Mouse (Mus musculus) cortical plate, adult 2 months (tissue): ENCODE data around the gene 1700001P01Rik. TPM values are rescaled to one million over a fixed set of nuclear protein-coding genes. Genes with fewer than 3 reads are reported as not detected.

Experiments used
- H3K27ac ChIP-seq: fragments of 200-500 bp; 2 replicates; pipeline ENCODE4 v1.5.1; 2012; ENCODE audit warnings: low read length, control low read depth, inconsistent platforms; ENCODE audit not compliant: insufficient read depth
- H3K4me1 ChIP-seq: fragments of 200-500 bp; 2 replicates; pipeline ENCODE4 v1.6.1; 2011; ENCODE audit warnings: low read length; ENCODE audit not compliant: control insufficient read depth, insufficient read depth
- H3K4me3 ChIP-seq: fragments of 200-500 bp; 2 replicates; pipeline ENCODE4 v1.5.1; 2011; ENCODE audit warnings: mild to moderate bottlenecking, low read length, control low read depth; ENCODE audit not compliant: insufficient read depth
- CTCF ChIP-seq: fragments of 200-500 bp; IDR thresholded peaks from 2 replicates; pipeline ENCODE4 v1.5.1; 2011; ENCODE audit warnings: mild to moderate bottlenecking, control low read depth, low read length; ENCODE audit not compliant: insufficient read depth; ENCODE audit errors: extremely low read depth
- POLR2A ChIP-seq: fragments of 200-500 bp; IDR thresholded peaks from 2 replicates; pipeline ENCODE4 v1.6.1; 2011; ENCODE audit warnings: mild to moderate bottlenecking, low read length, control low read depth; ENCODE audit not compliant: insufficient read depth; ENCODE audit errors: extremely low read depth
- polyA plus RNA-seq: library from polyadenylated mRNA; depleted of rRNA; stranded (reverse); fragments of >200 nt; gene quantifications from 2 replicates; pipeline ENCODE4 v1.2.3, GENCODE M21; 2012

The 1700001P01Rik gene
- polyA plus RNA-seq, 1 experiment = 1.6 TPM

DNA sequence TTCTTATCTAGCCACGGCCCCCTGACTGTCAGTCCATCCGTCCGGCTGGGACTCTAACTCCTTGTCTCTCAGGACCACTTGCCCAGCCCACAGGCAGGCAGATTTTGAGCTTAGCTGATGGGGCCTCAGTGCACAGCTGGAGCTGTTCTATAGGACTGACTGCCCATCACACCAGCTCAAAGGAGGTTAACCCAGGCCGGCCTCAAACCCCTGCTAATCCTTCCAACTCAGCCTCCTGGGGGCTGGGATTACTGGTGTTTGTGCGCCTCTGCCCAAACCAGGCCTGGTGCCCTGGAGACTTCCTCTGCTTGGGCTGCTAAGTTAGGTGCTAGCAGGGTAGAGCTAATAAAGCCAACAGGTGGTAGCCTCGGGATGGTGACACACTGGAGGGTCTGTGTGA lies 42.3 kb upstream of the 1700001P01Rik start:
- peaks cover 8% of the 10 kb centered on the region for H3K4me1 ChIP-seq
- H3K4me3 ChIP-seq = no peak overlapping the region
- TF ChIP-seq CTCF (no peak), POLR2A (no peak)
- H3K27ac ChIP-seq = no peak overlapping the region

DNA sequence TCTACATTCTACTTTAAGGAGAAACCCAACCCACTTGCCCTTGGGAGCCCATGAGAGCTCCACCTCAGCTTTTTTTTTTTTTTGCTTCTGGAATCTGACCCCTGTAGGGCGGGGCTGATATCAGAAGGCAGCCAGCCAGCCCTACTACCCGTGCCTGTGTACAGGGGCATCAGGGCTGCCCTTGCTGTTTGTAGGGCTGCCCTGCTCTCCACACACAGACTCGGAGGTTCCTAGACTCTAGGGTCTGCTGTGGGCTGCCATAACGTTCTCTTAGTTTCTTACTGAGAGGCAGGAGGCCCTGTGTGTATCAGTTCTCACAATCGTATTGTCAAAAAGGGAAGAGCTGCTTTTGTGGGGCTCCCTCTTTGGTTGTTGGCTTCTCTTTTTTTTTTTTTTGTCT lies 41.7 kb upstream of the 1700001P01Rik start:
- Histone ChIP-seq H3K4me3 (no peak overlapping the region), H3K27ac (no peak overlapping the region), H3K4me1 (peaks cover 13% of the 10 kb centered on the region)
- TF ChIP-seq POLR2A (no peak), CTCF (no peak)

DNA sequence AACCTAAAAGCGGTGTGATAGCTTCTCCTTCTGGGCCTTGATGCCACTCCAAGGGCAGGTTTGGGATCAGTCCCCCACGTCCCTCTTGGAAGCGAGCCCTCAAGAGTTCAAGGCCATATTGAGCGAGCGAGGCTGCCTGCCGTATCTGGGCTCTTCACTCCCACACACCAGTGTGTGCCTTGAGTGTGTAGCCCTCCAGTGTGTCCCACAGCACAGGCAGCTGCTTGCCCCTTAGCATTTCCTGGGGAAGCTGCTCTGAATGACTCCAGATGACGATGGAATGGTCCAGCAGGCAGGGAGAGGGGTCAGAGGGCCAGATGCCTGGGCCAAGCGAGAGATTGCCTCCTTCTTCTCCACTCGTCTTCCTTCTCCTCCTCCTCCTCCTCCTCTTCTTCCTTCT lies 41.2 kb upstream of the 1700001P01Rik start:
- no peak overlapping the region for H3K4me3 ChIP-seq
- peaks cover 17% of the 10 kb centered on the region for H3K4me1 ChIP-seq
- H3K27ac ChIP-seq = no peak overlapping the region
- TF ChIP-seq CTCF (no peak), POLR2A (no peak)

DNA sequence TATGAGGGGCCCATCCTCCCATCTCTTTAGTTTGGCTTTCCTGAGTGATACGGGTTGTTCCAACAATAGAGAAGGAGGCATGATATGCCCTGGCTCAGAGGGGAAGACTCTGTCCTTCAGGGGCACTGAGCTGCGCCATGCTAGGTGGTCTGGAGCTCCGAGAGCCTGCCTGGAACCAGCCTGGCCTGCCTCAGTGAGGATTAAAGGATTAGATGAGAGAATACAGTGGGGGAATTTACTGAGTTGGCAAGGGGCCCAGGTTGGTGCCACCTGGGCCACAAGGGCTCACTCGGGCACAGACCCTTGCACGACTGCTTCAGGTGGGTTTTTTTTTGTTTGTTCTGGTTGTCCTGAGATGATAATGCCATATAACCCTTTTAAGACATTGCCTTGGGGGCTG lies 40.5 kb upstream of the 1700001P01Rik start:
- Histone ChIP-seq H3K4me1 (peaks cover 18% of the 10 kb centered on the region), H3K4me3 (no peak overlapping the region), H3K27ac (no peak overlapping the region)
- no peak for TF ChIP-seq CTCF
- TF ChIP-seq POLR2A = no peak

DNA sequence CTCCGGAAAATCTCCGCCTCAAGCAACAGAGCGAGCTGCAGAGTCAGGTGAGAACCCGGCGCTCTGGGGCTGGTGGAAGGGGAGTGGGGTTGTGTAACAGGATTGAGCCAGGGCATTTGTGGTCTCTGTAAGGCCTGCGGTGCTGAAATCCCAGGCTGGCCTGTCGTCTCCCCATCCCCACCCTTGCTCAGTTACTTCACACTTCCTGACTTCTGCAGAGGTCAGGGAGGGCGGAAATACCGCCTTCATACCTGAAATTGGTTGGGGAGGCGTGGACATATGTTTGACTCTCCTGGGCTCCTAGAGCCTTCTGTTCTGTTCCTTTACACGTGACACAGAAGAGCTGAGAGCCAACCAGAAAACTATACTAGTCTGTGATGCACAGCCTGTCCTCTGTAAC lies 40.0 kb upstream of the 1700001P01Rik start:
- TF ChIP-seq POLR2A = no peak
- no peak for TF ChIP-seq CTCF
- Histone ChIP-seq H3K4me3 (no peak overlapping the region), H3K27ac (no peak overlapping the region), H3K4me1 (peaks cover 20% of the 10 kb centered on the region)

DNA sequence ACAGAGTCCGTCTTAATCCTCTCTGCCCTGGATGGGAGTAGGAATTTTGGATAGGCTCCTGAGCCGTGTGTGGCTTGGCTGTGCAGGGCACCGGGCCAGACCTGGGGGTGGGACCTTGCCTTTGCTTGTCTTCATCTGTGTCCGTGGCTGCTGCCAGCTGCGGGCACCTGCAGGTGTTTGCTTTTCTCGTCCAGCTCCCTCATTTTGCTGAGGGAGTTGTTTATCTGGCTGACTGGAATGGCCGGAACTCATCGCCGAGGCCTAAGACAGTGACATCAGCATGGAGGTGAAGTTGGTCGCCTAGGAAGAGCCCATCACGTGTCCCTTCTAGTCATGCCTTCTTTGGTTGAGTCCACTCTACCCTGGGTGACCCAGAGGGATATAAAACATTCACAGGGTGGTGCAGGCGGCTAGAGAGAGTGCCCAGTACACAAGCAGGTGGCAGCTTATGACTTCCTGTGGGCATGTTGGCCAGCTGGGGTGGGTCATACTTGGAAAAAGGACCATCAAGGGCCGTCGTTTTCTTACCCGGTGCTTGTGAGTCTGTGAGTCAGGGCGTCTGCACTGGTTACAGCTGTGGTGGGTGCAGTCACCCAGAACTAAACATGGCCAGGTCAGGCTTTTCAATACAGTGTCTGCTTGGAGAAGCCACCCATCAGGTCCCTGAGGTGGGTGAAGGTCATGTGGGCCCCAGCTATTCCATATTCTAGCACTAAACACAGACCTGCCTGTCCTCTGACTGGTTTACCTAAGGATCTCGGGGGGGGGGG lies 38.2 kb upstream of the 1700001P01Rik start:
- no peak overlapping the region for H3K27ac ChIP-seq
- no peak overlapping the region for H3K4me3 ChIP-seq
- peaks cover 20% of the 10 kb centered on the region for H3K4me1 ChIP-seq
- TF ChIP-seq POLR2A = no peak
- TF ChIP-seq CTCF = no peak

DNA sequence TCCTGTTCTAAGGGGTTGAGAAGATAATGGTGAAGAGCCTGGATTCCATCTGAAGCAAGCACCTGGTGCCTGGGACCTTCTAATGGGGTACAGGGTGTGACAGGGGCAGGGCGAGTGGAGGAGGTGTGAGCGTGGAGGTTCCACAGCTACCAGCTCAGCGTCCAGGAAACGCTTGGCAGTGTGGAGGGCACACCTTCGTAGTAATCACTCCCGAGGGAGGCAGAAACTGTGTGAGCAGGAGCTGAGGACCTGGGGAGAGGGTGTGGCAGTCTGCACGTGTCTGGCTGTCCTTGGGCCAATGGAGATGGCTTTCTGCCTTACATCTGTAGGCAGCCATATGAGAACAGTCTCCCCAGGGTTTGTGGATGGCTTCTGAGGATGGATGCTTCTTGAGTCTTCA lies 37.4 kb upstream of the 1700001P01Rik start:
- no peak overlapping the region for H3K27ac ChIP-seq
- H3K4me1 ChIP-seq = peaks cover 16% of the 10 kb centered on the region
- H3K4me3 ChIP-seq = no peak overlapping the region
- TF ChIP-seq CTCF = no peak
- TF ChIP-seq POLR2A = no peak

DNA sequence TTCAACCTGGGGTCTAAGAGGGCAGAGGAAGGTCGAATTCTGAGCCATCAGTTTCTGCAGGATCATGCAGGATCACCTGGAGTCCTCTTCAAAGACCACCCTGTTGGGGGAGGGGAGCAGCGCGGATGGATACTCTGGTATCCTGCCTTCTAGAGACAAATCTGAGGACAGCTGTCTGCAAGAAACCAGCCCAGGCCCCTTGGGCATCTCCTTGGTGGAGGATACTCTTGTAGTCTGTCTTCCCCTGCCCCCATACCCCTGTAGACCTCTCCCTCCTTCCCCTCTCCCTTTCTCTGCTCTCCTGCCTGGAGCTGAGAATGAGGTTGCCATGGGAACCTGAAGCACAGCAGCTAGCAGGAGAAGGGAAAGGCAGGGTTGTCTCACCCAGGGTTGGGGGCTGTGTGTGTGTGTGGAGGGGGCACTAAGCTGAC lies 36.8 kb upstream of the 1700001P01Rik start:
- TF ChIP-seq CTCF (no peak), POLR2A (no peak)
- no peak overlapping the region for H3K27ac ChIP-seq
- H3K4me3 ChIP-seq = no peak overlapping the region
- peaks cover 18% of the 10 kb centered on the region for H3K4me1 ChIP-seq

DNA sequence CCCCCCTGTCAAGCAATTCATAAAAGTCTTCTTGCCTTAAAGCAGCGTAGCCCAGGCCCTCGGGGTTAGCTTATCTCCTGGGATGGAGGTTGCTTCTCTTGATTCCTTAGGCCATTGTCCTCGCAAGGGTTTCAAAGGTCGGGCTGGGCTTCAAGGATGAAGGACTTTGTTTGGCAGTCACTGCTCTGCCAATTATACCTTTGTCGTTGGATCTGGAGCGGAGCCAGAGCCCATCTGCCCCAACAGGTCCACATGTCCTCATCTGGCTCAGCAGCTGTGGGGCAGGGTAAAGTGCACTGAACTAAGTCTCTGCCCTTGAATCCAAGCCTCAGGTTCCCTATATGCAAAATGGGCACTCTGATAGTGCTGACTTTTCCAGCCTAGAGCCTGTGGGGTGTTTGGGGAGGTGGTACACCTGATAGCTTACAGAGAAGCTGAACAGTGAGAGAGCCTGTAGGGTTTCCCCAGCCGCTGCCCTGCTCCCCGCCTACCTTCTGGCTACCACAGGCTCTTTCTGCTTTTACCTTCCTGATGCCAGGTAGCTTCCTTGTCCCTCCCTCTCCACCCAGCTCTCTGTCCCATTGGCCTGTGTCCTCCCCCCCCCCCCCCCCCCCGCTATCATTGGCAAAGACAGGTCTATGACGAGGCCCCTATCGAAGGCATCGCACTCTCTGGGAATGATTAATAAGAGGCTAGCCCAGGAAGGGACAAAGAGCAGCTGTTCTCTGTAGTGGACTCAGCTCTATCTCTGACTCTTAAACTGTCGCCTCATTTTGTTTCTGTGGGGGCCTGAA lies 36.0 kb upstream of the 1700001P01Rik start:
- Histone ChIP-seq H3K4me1 (peaks cover 18% of the 10 kb centered on the region), H3K27ac (no peak overlapping the region)
- TF ChIP-seq CTCF (no peak), POLR2A (no peak)

DNA sequence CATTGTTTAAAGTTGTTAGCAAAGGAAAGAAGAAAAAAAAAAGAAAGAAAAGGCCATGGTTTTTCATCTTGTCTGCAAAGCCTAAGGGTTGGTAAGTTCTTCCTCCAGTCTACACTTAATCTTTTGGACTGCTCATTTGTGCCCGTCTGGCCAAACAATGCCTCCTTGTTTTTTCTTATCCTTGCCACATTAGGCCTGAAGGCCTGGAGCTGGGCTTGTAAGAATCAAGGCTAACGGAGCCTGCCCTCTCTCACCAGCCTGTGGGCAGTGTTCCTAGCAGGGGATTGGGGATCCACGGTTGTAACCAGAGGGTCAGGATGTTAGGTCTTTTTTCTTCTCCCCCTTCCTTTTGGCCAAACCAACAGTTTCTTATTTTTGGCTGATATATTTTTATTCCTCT lies 35.3 kb upstream of the 1700001P01Rik start:
- H3K27ac ChIP-seq = no peak overlapping the region
- TF ChIP-seq POLR2A (no peak), CTCF (no peak)
- H3K4me1 ChIP-seq = peaks cover 21% of the 10 kb centered on the region
- H3K4me3 ChIP-seq = no peak overlapping the region

More for the DNA sequence above, 36.0 kb upstream of the 1700001P01Rik start:
- H3K4me3 ChIP-seq = no peak overlapping the region
